Comparison of ENCODE assay signal across 8 mouse cellular contexts in genomic region chr9:91364971-91365501, GRCm38 (mm10). TPM values are rescaled to one million over a fixed set of nuclear protein-coding genes. Genes with fewer than 3 reads are reported as not detected.
DNase-seq lines count a peak whose midpoint lies in the region; ATAC-seq lines count a peak whose summit lies in the region.

No protein-coding gene starts in this region.

- H3K4me3 ChIP-seq in lung, embryonic 16.5 days (ENCODE audit: low read length) = peak overlapping the region; percentile 36
- peak overlapping the region; percentile 57 for H3K4me3 ChIP-seq in embryonic facial prominence, embryonic 10.5 days
- H3K4me3 ChIP-seq in limb, embryonic 10.5 days = peak overlapping the region; percentile 35
- peak overlapping the region; percentile 59 for H3K4me3 ChIP-seq in neural tube, embryonic 15.5 days (replicated peaks)

- no peaks in the 10 kb centered on the region for H3K9me3 ChIP-seq in lung, embryonic 16.5 days (ENCODE audit: control insufficient read depth, low read length)
- H3K9me3 ChIP-seq in embryonic facial prominence, embryonic 10.5 days = no peaks in the 10 kb centered on the region
- no peaks in the 10 kb centered on the region for H3K9me3 ChIP-seq in limb, embryonic 10.5 days (replicated peaks)
- no peaks in the 10 kb centered on the region for H3K9me3 ChIP-seq in neural tube, embryonic 15.5 days (replicated peaks)

- peak overlapping the region; percentile 45 for H3K4me2 ChIP-seq in lung, embryonic 16.5 days (ENCODE audit: low read depth, low read length)
- peak overlapping the region; percentile 53 for H3K4me2 ChIP-seq in neural tube, embryonic 15.5 days

- H3K36me3 ChIP-seq in lung, embryonic 16.5 days (ENCODE audit: control insufficient read depth, insufficient read depth, low read length) = no peaks in the 10 kb centered on the region
- no peaks in the 10 kb centered on the region for H3K36me3 ChIP-seq in embryonic facial prominence, embryonic 10.5 days (replicated peaks)
- no peaks in the 10 kb centered on the region for H3K36me3 ChIP-seq in limb, embryonic 10.5 days
- no peaks in the 10 kb centered on the region for H3K36me3 ChIP-seq in neural tube, embryonic 15.5 days

- H3K9ac ChIP-seq in lung, embryonic 16.5 days (ENCODE audit: low read length) = no peak overlapping the region
- peak overlapping the region; percentile 76 for H3K9ac ChIP-seq in neural tube, embryonic 15.5 days (replicated peaks)

- ATAC-seq in lung, embryonic 16.5 days (ENCODE audit: low read depth) = 0 out of 2 replicates have a peak, but pooled peaks have one; percentile 51
- ATAC-seq in neural tube, embryonic 15.5 days (ENCODE audit: low FRiP score) = peak; percentile 42

- DNase-seq in lung, postnatal 36 days = no peak
- DNase-seq in embryonic facial prominence, embryonic 10.5 days (ENCODE audit: low spot score) = peak; percentile 79
- DNase-seq in limb, embryonic 10.5 days (ENCODE audit: low spot score) = peak; percentile 76
- no peak for DNase-seq in urinary bladder, postnatal 36 days (ENCODE audit: low spot score in 2 of 2)
- no peak for DNase-seq in adrenal gland, postnatal 4 days (ENCODE audit: low spot score in 2 of 2)
- no peak for DNase-seq in gastrocnemius, adult 18-20 months (ENCODE audit: low spot score)

- WGBS in lung, embryonic 16.5 days = under 1% methylated on average over 38 of the region's 42 CpGs
- WGBS in embryonic facial prominence, embryonic 10.5 days = under 1% methylated on average over 42 of the region's 42 CpGs
- under 1% methylated on average over 42 of the region's 42 CpGs for WGBS in limb, embryonic 10.5 days
- WGBS in neural tube, embryonic 15.5 days = under 1% methylated on average over 41 of the region's 42 CpGs

- H3K27ac ChIP-seq in lung, embryonic 16.5 days (ENCODE audit: low read length) = no peak overlapping the region
- peak overlapping the region; percentile 81 for H3K27ac ChIP-seq in embryonic facial prominence, embryonic 10.5 days (replicated peaks)
- no peak overlapping the region for H3K27ac ChIP-seq in limb, embryonic 10.5 days
- H3K27ac ChIP-seq in neural tube, embryonic 15.5 days (replicated peaks) = peak overlapping the region; percentile 95

- H3K4me1 ChIP-seq in lung, embryonic 16.5 days (replicated peaks; ENCODE audit: control insufficient read depth, insufficient read depth, low read length) = peaks cover 15% of the 10 kb centered on the region; the same call in 1 of the 2 replicates
- peaks cover 13% of the 10 kb centered on the region for H3K4me1 ChIP-seq in embryonic facial prominence, embryonic 10.5 days
- H3K4me1 ChIP-seq in limb, embryonic 10.5 days = peaks cover 21% of the 10 kb centered on the region
- H3K4me1 ChIP-seq in neural tube, embryonic 15.5 days = peaks cover 10% of the 10 kb centered on the region

- peaks cover 90% of the 10 kb centered on the region for H3K27me3 ChIP-seq in lung, embryonic 16.5 days (ENCODE audit: control insufficient read depth, insufficient read depth, low read depth, low read length)
- H3K27me3 ChIP-seq in embryonic facial prominence, embryonic 10.5 days (replicated peaks; ENCODE audit: low read depth, poor library complexity, severe bottlenecking) = peaks cover 100% of the 10 kb centered on the region
- H3K27me3 ChIP-seq in limb, embryonic 10.5 days (ENCODE audit: low read depth, poor library complexity, severe bottlenecking) = peaks cover 100% of the 10 kb centered on the region
- peaks cover 15% of the 10 kb centered on the region for H3K27me3 ChIP-seq in neural tube, embryonic 15.5 days (replicated peaks)

RNA-seq across cellular contexts. Expression of gene Zic1, which starts 0.6 kb away (rescaled TPM):
- 0.09 TPM in 1 of 2 replicates, not detected in the other for polyA plus RNA-seq in lung, embryonic 16.5 days (2015; fragmentation: Nextera tagmentation; extraction: Ambion mirVana)
- 1.5 and 1.7 TPM in 2 replicates for polyA plus RNA-seq in embryonic facial prominence, embryonic 10.5 days (2016; fragmentation: Nextera tagmentation; extraction: Ambion mirVana)
- 0.05 and 0.06 TPM in 2 replicates for polyA plus RNA-seq in limb, embryonic 10.5 days (2016; fragmentation: Nextera tagmentation; extraction: Ambion mirVana)
- 9.7 and 13.2 TPM in 2 replicates for polyA plus RNA-seq in neural tube, embryonic 15.5 days (2015; fragmentation: Nextera tagmentation; extraction: Ambion mirVana)
- 1 to 10 TPM in 1 of 2 experiments, not detected in 1; 2.2 TPM for total RNA-seq in adrenal gland, postnatal 4 days (2021)
- 1 to 10 TPM; 1.8 to 3.3 TPM for total RNA-seq in gastrocnemius, adult 18-20 months (2021)

RNA-seq across cellular contexts. Expression of gene Zic4, which starts 2.8 kb away (rescaled TPM):
- 0.08 TPM in 1 of 2 replicates, not detected in the other for polyA plus RNA-seq in lung, embryonic 16.5 days (2015; fragmentation: Nextera tagmentation; extraction: Ambion mirVana)
- 4.0 and 5.5 TPM in 2 replicates for polyA plus RNA-seq in embryonic facial prominence, embryonic 10.5 days (2016; fragmentation: Nextera tagmentation; extraction: Ambion mirVana)
- 0.05 and 0.24 TPM in 2 replicates for polyA plus RNA-seq in limb, embryonic 10.5 days (2016; fragmentation: Nextera tagmentation; extraction: Ambion mirVana)
- 28.3 and 44.9 TPM in 2 replicates for polyA plus RNA-seq in neural tube, embryonic 15.5 days (2015; fragmentation: Nextera tagmentation; extraction: Ambion mirVana)
- under 1 TPM in 1 of 2 experiments, not detected in 1; 0.56 TPM for total RNA-seq in adrenal gland, postnatal 4 days (2021)
- under 1 TPM in 1 of 2 experiments, not detected in 1; 0.17 TPM for total RNA-seq in gastrocnemius, adult 18-20 months (2021)

Comparison
In these comparisons a context has a peak if more than half of its experiments do, and no peak if none do; other contexts are left out.
1. H3K27ac ChIP-seq: peak in embryonic facial prominence, embryonic 10.5 days (single experiment) and neural tube, embryonic 15.5 days (single experiment); none in lung, embryonic 16.5 days (single experiment) and limb, embryonic 10.5 days (single experiment).
2. DNase-seq: peak in embryonic facial prominence, embryonic 10.5 days (single experiment) and limb, embryonic 10.5 days (single experiment); none in lung, postnatal 36 days (single experiment), urinary bladder, postnatal 36 days (0 of 2), adrenal gland, postnatal 4 days (0 of 2) and gastrocnemius, adult 18-20 months (single experiment).
3. Peak in every context shown above with its lines, with median percentiles within 50 percentile points of each other: H3K4me3 ChIP-seq.